Mouse (Mus musculus) thymus, adult 18-20 months (tissue): Measurements from ENCODE around the gene Pepd.

Experiments
- DNase-seq, 2 experiments: peaks; one replicate each; pipeline ENCODE4 v3.0.0; 2022; ENCODE audit warnings: mixed read lengths in 2 of 2

Pepd gene

DNA sequence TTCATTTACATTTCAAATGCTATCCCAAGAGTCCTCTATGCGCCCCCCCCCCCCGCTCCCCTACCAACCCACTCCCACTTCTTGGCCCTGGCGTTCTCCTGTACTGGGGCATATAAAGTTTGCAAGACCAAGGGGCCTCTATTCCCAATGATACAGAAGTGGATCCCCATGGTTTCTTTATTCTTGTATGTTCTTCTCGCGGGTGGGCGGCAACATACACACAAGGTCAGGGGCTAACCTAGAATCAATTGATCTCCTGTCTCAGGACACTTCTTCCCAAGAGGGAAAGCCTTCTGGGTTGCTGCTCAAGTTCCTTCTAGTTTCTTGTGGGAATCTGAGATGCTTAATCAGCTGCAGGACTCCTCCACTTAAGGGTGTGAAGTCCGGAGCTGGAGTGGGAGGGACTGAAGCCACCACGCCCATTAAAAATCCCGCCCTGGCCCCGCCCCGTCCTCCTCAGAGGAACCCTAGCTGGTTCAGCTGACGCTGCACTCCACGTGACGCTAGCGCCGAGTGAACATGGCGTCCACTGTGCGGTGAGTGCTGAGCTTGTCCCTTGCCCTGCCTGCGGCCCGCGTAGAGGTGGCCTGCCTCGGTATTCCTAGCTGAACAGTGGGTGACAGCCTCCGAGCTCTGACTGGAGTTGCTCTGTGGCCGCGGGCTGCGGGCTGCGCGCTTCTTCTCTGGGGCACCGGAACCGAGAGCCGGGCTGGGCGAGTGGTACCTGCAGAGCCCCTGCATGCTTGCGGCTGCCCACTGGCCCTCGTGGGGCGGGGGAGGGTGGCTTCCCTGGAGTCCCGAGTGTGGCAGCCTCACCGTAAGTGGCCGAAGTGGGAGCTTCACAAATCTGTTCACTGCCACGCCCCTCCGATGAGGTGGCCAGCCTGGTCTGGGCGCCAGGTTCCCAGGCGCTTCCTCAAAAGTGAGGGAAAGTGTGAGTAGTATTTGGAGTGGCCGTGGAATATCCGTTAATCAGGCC lies at the start of gene Pepd:
TSS of gene Pepd (plus strand) at position 461 of the 979 bp plus-strand sequence.
- peak; percentile 52 to 63 for DNase-seq

DNA sequence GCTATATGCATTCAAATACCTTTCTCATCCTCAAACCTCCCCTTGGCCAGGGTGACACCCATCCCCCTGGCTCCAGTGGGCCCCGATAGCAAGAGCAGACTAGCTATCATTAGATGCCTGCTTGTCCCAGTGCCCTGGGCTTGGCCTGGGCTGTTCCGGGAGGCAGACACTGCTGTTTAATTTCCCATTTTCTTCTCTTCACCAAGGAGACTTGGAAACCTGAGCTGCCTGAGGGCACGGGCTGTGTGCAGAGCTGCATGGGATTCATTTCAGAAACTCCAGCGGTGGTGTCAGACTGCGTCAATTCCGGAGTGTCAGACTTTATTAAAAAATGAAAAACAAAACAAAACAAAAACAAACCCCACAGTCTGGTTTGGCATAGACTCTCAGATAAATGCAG lies 44.9 kb upstream of the Pepd start:
- no peak for DNase-seq

DNA sequence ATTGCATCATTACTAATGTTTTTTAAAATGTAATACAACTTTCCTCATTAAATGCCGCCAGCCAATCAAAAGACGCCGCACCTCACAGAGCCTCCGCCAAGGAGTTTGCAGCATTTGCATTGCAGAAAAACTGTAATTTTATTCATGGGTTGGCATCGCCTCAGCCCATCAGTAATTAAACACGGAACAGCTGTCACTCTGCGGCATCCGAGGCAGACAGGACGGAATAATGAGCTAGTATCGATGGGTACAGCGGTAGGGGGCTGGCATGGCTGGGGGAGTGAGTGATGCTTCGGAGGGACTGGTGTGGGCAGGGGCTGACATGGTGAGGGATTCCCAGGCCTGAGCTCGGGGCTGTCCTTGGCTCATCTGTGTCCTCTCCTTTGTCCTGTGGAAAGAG lies 42.5 kb upstream of the Pepd start:
- DNase-seq, result no peak

DNA sequence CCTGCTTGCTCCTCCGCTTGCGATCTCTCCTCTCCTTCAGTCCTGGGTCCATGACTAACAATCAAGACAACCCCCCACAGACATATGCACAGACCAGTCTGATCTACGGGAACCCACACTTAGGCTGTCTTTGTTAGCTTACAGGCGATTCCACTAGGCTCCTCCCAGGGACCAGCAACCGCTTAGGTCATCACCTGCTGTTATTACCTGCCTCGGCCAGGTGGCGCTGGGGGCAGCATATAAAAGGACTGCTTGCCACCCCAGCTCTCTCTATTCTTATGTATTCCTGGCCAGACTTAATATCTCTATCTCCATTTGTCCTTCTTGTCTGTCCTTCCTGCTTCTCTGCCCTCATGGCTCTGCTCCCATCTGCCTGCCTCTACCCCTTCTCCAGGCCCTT lies 35.4 kb upstream of the Pepd start:
- DNase-seq, result no peak

DNA sequence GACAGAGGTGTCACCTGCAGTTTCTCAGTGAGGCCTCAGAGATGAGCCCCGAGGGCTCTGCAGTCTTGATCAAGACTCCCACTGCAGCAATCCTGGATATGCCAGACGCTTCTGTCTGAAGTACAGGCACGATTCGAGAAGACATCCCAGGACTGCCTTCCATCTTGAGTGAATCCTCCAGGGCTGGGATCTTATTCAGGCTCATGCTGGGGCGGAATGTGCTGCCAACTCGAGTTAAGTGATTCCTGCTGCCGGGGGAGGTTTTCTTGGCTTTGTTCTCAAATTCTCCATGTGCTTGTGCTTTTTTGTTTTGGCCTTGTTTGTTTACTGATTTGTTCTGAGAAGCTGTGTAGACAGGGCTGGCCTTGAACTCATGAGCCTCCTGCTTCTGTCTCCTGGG lies 34.4 kb upstream of the Pepd start:
- DNase-seq, result no peak

DNA sequence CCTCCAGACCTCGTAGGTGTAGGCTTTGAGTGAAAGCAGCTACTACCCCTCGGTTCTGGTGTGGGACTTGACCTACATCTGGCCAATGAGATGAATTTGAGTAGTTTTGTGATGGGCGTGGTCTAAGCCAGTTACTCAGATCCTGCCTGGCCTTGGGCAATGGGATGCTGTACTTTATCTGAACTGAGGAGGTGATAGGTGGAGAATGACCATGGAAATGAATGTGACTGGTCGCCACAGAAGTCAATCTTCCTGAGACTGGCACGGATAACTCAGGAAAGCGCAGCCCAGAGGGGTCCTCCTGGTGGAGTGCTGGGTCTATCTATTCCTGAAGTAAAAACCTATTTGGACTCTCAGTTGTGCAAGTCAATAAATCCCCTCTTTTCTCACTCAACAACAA lies 23.7 kb upstream of the Pepd start:
- DNase-seq, result no peak

DNA sequence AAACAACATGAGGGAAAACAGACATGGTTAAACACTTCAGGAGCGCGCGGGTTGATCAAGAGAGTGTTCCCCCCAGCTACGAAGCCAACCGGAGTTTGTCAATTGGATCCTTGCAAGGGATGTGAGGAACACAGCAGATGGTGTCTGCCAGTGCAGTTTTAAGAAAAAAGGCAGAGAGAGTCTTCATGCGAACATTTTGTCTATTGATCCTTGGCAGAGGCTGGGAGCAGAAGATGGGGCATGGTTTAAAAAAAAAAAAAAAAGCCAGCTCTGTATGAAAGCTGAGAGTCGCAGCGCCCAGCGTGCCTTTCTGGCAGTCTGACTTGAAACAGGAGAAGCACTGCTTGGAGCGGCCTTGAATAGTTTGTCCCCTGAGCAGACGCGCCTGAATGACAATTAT lies 23.3 kb upstream of the Pepd start:
- DNase-seq, result no peak

DNA sequence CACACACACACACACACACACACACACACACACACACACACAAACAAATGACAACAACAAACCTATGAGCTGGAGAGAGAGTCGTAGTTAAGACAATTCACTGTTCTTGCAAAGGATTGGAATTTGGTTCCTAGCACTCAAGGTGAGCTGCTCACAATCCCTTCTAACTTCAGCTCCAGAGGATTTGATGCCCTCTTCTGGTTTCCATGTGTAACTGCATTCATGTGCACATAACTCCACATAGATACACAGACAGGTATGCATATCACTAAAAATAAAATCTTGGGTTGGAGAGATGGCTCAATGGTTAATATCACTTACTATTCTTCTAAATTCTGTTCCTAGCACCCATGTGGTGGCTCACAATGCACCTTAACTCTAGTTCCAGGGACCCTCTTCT lies 19.3 kb upstream of the Pepd start:
- no peak for DNase-seq

DNA sequence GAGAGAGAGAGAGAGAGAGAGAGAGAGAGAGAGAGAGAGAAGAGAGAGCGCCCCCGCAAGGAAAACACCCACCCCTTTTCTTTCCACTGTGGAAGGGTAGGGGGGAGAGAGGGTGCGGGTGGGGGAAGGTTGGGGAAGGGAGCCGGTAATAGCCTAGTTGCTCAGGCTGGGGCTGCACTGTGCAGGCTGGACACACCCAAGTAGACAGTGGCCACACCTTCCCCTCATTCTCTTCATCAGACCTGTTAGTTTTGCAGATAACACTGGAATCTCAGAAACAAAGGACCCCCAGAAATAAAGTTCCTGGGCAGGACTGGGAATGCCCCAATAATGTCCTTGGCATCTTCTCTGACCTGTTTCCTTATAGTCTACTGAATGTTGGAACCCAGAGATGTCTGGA lies 15.7 kb upstream of the Pepd start:
- DNase-seq, result no peak

DNA sequence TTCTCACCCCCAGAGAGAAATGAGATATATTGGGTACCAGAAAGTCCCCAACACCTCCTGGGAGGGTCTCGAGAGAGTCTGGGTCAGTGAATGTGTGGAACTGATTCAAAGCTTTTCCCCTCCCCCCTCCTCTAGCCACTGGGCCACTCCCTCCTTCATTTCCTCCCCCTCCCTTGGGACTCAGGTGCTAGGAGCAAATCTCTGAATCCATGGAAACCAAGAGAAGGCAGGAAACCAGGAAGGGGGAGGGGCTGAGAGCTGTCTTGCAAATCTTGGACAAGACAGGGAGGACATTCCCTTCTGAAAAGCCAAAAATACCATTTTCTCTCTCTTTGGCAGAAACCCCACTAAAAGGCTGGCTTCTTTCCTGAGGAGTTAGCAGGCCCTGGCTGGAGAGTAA lies 15.1 kb upstream of the Pepd start:
- DNase-seq, result no peak

DNA sequence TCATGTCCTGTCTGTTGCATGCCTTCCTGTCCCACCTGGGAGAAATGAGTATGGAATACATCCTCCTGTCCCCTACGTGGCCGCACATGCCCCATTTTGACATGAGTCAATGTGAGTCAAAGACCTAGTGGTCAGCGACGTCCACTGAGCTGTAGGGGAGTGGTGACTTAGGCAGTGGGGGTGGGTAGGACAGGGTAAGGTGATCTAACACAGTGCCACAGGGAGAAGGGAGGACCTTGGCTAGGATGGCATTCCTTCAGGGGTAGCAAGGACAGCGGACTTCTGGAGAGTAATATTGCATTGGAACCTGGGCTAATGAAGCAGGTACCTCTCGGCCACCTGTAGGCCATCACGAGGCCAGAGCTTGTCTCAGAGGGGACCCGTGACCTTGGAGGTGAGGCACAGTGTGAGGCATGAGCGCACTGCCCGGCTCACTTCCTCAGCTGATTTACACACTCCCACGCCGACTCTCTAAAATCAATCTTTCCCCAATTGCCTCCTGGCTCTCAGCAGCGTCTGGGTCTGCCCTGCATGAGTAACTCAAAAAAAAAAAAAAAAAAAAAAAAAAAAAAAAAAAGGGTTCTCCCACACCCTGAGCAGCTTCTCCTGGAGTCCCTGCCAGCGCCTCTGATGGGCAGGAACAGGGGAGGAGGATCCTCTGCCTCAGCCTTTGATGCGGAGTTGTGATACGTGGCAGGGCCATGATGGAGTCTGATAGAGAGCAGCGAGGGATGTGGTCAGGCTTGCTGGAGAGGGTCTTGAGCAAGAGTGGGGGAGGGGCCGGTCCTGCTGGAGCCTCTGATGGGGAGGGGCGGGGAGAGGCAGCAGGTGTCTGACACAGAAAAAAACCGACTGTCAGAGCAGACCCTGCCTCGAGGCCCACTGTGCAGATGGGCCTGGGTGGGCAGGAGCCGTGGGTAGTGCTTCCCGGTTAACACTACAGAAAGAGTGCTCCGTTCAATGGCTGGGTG lies 1.8 kb upstream of the Pepd start:
- DNase-seq, result peak; percentile 24

DNA sequence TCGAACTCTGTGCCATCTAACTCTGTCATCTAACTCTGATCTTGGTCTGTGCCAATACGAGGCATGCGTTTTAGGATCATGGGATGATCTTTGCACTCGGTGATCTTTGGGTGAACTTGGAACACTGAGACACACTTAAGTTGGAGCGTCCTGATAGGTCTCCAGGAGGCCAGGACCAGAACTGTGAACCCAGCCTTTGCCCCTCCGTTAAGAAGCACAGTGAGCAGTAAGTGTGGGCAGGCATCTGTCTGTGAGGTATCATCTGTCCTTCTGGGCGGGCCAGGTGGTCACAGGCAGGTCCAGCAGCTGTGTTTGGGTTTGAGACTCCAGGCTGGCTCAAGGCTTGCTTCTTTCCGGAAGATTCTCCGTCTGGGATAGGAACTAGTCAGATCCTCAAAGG lies 1.8 kb downstream of the Pepd start:
- no peak for DNase-seq

DNA sequence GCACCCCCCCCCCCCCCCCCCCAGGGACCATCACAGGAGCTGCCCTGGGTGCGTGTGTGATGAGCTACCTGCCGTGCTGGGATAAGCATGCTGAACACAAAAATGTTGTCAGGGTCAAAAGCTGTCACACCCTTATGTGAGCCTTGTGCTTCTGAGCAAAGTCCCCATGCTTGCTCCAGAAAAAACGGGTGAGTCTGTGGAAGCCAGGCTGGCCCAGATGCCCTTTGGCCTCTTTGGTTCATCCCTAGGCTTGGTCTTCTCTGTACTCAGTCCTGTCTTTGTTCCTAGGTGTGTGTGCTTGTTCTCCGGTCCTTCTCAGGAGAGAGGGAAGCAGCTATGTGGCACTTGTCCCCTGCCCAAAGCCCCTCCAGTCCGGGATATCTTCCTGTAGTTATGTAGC lies 3.4 kb downstream of the Pepd start:
- no peak for DNase-seq

DNA sequence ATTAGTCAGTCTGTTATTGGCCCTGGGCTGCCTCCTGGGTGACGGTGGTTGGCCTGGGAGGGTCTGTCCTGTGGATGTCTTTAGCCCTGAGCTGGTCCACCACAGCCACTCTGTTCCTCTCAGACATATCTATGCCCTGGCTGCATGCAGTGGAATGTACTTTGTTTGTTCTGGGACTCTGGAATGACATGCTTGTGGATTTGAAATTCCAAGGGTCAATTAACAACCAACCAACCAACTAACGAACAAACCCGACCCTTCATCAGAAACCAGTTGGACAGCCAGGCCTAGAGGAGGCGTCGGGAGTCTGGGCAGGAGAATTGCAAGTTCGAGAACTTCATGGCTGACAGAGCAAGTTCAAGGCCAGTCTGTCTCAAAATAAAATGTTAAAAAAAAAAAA lies 5.4 kb downstream of the Pepd start:
- DNase-seq, result no peak

DNA sequence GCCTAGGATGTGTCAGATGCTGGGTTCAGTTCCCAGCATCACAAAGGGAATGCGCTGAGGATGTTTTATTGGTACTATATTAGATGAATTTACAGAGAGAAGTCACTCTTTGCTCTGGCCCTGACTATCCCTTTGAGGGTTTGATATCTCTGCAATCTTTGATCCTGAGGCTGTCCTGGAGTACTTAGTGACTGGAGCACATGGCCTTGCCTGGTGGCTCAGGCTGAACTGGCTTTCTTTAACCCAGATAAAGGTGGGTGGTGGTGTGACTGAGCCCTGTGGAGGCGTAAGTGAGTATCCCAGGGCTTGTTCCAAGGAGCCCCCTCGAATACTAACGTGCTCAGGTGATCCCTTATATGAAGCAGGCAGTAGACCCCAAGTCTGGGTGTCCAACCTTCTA lies 5.8 kb downstream of the Pepd start:
- no peak for DNase-seq

DNA sequence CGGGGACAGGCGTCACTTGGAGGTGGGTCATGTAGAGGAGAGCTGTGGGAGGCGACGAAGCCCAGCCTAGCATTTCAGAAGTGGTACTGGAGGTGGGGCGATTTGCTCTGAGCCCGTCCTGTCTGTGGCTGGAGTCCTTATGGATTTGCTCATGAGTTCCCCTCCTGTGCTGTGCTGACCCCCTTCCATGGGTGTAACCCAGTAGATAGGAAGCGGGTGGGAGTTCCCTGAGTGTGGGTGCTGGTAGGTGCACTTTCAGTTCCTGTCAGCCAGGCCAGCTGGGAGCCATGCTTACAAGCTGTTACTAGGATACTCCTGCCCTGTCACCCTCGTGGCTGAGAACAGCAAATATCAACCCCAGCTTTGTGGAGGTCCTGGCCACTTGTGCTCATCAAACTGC lies 6.2 kb downstream of the Pepd start:
- DNase-seq, result peak in 1 of 2 experiments; percentile 10

DNA sequence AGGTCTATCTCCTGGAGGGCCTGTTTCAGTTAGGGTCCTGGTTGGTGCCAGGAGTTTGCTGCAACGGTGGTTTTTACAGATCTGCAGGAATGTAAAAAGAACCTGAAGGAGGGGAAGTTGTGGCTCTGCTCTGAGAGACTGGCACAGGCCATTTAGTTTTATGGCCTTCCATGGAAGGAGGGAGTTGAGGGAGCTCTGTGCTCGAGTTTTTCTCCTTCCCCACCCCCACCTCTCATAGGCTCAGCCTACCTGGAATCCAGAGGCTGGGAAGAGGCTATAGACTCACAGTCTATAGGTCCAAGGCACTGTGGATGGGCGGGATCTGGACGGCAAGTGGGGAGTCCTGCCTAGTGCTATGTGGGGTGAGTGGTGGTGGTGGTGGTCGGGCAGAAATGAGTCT lies 6.9 kb downstream of the Pepd start:
- no peak for DNase-seq

DNA sequence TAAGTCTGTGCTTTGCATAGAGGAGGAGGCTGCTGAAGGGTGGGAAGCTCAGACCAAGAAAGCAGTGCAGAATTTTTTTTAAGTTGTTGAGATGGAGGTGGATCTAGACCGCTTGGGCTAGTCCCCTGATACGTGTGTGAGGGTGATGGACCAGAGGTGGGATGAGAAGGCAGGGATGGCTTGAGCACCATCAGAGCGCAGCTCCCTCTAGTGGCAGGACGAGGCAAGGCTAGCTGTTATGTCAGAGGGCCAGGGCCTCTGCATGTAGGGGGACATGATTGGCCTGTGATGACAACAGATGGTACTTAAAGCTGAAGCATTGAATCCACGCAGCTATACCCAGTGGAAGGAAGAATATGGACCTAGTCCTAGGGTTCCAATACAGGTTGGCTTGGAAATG lies 7.6 kb downstream of the Pepd start:
- no peak for DNase-seq

DNA sequence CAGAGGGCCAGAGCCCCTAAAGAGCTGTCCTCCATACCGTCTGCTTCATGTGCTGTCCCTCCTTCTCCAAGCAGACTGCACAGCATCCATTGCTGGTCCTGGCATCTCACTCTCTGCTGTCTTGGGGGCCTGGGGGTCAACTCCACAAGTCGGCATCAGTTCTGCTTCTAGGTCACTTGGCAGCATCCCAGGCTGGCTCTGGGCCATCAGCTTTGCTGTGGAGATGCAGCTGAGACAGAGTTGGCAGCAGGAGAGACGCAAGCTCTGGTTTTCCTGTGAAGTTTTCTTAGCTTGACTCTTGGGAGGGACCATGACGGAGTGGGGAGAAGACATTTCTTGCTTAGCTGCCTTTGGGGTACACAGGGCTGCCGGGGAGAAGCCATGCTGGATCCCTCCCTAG lies 13.0 kb downstream of the Pepd start:
- DNase-seq, result no peak

DNA sequence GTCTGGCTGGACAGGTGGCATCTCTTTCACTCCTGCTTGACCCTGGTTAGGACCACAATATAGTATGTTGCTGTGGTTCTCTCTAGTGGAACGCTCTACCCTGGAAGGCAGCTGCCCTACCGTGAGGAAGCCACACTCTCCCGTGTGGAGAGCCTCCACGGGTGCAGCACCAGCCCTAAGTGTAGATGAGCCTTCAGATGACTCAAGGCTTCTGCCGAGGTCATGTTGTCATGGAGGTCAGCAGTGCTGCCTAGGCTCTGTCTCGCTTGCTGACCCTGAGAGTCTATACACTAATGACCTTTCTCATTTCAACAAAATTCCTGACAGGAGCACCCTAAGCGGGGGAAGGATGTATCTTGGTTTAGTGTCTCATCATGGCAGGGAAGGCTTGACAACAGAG lies 13.8 kb downstream of the Pepd start:
- DNase-seq, result no peak

DNA sequence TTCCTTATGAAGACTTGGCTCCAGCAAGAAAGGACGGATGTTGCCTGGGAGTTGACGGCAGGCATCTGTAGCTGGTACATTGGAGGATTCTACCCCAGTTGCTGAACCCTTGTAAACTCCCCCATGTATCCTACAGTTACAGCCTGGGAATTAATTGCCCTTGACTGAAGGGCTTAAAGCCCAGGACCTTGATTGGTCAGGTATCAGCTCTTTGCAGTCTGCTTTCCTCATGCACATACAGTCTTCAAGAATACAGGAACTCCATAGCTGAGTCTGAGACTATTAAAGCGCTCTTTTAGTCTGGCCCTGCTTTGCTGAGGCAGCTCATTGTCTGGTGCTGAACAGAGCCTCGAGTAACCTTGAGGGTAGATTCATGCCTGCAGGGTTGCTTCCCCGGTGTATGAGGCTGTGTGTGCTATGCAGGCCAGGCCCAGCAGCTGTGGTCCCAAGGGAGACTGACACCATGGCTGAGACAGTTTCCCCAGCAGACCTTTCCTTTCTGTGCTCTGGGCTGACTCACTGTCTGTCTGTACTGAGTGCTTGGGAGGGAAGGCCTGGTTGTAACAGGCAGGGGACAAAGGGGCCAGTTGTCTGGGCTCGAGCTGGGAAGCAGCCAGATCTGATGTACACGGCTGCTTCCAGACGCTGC lies 17.6 kb downstream of the Pepd start:
- no peak for DNase-seq

DNA sequence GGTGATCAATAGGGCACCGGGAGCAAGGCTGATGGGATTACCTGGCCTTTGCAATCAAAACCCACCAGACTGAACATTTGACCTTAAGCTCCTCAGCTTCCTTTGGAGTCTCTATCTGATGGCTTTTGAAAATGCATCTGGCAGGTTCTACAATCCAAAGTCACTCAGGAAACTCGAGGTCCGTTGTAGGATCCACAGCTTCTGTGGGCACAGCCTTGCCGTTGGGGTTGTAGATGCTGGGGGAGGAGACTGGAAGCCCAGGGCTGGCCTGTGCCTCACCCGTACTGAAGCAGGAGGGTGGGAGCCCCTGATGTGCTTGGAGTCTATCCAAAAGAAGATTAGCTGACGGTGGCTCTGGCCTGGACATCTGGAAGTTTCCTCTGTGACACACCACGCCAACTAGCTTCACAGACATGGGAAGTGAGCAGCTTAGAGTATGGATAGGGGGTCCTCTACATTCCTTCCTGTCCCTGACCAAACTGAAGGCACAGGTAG lies 18.1 kb downstream of the Pepd start:
- no peak for DNase-seq

DNA sequence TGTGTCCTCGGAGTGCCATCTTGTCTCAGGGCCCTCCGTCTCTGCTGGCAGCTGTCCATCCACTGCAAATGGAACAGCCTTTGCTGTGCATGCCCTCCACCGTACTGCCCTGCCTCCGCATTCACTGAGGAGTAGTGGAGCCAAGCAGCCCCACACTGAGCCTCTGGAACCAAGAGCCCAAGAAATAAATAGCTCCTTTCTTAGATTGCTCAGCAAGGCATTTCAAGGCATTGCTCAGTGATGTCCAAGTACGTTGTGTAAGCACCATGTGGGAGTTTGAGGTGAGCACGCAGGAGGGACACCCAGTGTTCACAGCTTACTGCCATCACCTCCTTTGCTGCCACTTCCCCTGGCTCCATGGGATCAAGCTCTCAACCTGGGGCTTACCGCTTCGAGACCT lies 20.5 kb downstream of the Pepd start:
- DNase-seq, result no peak
